Mouse (Mus musculus) CH12.LX (cell line): ENCODE results near the gene Frmd4a. TPM values are rescaled to one million over a fixed set of nuclear protein-coding genes. Genes with fewer than 3 reads are reported as not detected.

ENCODE experiments used
- DNase-seq: peaks from one replicate; pipeline ENCODE4 v3.0.0-alpha.2; 2013; ENCODE audit errors: extremely low read depth
- H3K27ac ChIP-seq: 2 replicates; pipeline ENCODE4 v1.5.1; 2012; ENCODE audit warnings: low read depth, mild to moderate bottlenecking, control low read depth, moderate library complexity; ENCODE audit not compliant: insufficient read depth
- H3K27me3 ChIP-seq: replicated peaks from 2 replicates; pipeline ENCODE3; 2012; ENCODE audit warnings: inconsistent platforms
- H3K36me3 ChIP-seq, 2 experiments: replicated peaks in 1 of 2; 2 replicates each; pipeline versions ENCODE3 to v1.6.1; 2012; ENCODE audit warnings: inconsistent platforms in 1 of 2, low read length in 1 of 2, mild to moderate bottlenecking in 1 of 2, mixed read lengths in 1 of 2, moderate library complexity in 1 of 2; ENCODE audit not compliant: control insufficient read depth in 1 of 2, insufficient read depth in 1 of 2
- H3K4me1 ChIP-seq, 2 experiments: 2 replicates each; pipeline ENCODE4 v1.6.1; 2012; ENCODE audit warnings: inconsistent platforms in 1 of 2, moderate library complexity in 1 of 2; ENCODE audit not compliant: insufficient read depth in 2 of 2, control insufficient read depth in 1 of 2
- H3K4me2 ChIP-seq: 2 replicates; pipeline ENCODE4 v1.6.1; 2012; ENCODE audit warnings: low read depth, mild to moderate bottlenecking, control low read depth; ENCODE audit not compliant: poor library complexity, insufficient read depth, severe bottlenecking
- H3K4me3 ChIP-seq, 3 experiments: fragments of 150-350 bp in 1 of 3; sonication (generic) in 1 of 3; replicated peaks in 1 of 3; 2 replicates each; pipeline versions ENCODE3 to v1.5.1; 2011 to 2012; ENCODE audit warnings: low read depth in 2 of 3, low read length in 2 of 3, mild to moderate bottlenecking in 2 of 3, moderate library complexity in 2 of 3, control low read depth in 1 of 3, improper control_type of control experiment in 1 of 3, inconsistent platforms in 1 of 3, mixed read lengths in 1 of 3; ENCODE audit not compliant: poor library complexity in 1 of 3
- H3K79me2 ChIP-seq: replicated peaks from 2 replicates; pipeline ENCODE4 v1.6.1; 2012; ENCODE audit warnings: mild to moderate bottlenecking, moderate library complexity; ENCODE audit not compliant: control insufficient read depth, poor library complexity, insufficient read depth, severe bottlenecking; ENCODE audit errors: extremely low read depth
- H3K9ac ChIP-seq: 2 replicates; pipeline ENCODE4 v1.6.1; 2012; ENCODE audit warnings: low read depth, mild to moderate bottlenecking, control low read depth, moderate library complexity; ENCODE audit not compliant: insufficient read depth
- H3K9me3 ChIP-seq: replicated peaks from 2 replicates; pipeline ENCODE3; 2012; ENCODE audit warnings: low read length, inconsistent platforms, mixed read lengths
- HCFC1 ChIP-seq: IDR thresholded peaks from 2 replicates; pipeline ENCODE4 v1.6.1; 2012; ENCODE audit warnings: low read depth, mild to moderate bottlenecking, inconsistent platforms, low read length, improper control_type of control experiment
- SMC3 ChIP-seq: IDR thresholded peaks from 2 replicates; pipeline ENCODE4 v1.6.1; 2011; ENCODE audit warnings: low read depth, low read length, improper control_type of control experiment
- dilution Hi-C: fragments of 300-500 bp; cut with MboI; formaldehyde crosslinking; loops from 2 replicates; pipeline ENCODE4 v1.14.3; 2020; ENCODE audit warnings: low sequenced_read_pairs; ENCODE audit not compliant: extremely low pct_unique_long_range_greater_than_20kb, extremely low pct_ligation_motif_present
- in situ Hi-C: fragments of 300-500 bp; cut with MboI; formaldehyde crosslinking; loops from 3 replicates; pipeline ENCODE4 v1.14.3; 2019; ENCODE audit warnings: low sequenced_read_pairs, low pct_ligation_motif_present, low pct_unique_long_range_greater_than_20kb, mixed read lengths
- polyA plus RNA-seq: library from polyadenylated mRNA; unstranded; fragments of >175 nt; gene quantifications from 2 replicates; pipeline ENCODE4 v1.2.1, GENCODE M21; 2012; ENCODE audit warnings: low read depth; ENCODE audit not compliant: insufficient read length
- total RNA-seq, 2 experiments: library from RNA; depleted of rRNA; stranded (reverse); fragments of 300-350 nt in 1 of 2; fragments of >200 nt in 1 of 2; gene quantifications; 2 replicates each; pipeline ENCODE4 v1.2.3; 2012 to 2014

Frmd4a gene
- total and polyA plus RNA-seq, 3 experiments = 0.13 to 2.0 (median 0.32) TPM

DNA sequence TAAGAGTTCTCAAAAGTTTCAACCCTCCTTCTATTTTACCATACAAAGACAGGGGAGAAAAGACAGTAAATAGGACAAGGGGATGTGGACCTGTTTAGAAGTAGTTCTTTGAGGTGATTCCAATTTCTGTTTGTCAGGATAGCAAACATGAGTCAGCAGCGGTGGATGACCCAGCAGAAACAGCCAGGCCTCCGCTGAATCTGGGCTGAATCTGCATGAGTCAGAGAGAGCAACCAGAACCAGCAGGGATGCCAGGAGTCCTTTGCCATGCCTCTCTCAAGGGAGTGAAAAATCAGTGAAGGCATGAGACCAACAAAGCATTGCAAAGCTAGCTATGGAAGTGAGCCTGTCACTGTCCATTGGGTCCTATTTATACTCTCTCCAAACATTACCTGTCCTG, 643.2 kb downstream of the Frmd4a start:
- no peaks in the 10 kb centered on the region for H3K4me1 ChIP-seq

More for the DNA sequence above, 643.2 kb downstream of the Frmd4a start:
- Histone ChIP-seq H3K36me3 (no peaks in the 10 kb centered on the region), H3K9me3 (no peaks in the 10 kb centered on the region), H3K4me3 (no peak overlapping the region), H3K79me2 (no peaks in the 10 kb centered on the region), H3K27ac (no peak overlapping the region), H3K9ac (no peak overlapping the region), H3K27me3 (no peaks in the 10 kb centered on the region), H3K4me2 (no peak overlapping the region)
- no peak for DNase-seq
- TF ChIP-seq SMC3 (no peak), HCFC1 (no peak)
- dilution Hi-C loops (no loop called here), in situ Hi-C loops (no loop called here)
